Mouse (Mus musculus): ENCODE measurements around the gene Cox4i2.

DNA sequence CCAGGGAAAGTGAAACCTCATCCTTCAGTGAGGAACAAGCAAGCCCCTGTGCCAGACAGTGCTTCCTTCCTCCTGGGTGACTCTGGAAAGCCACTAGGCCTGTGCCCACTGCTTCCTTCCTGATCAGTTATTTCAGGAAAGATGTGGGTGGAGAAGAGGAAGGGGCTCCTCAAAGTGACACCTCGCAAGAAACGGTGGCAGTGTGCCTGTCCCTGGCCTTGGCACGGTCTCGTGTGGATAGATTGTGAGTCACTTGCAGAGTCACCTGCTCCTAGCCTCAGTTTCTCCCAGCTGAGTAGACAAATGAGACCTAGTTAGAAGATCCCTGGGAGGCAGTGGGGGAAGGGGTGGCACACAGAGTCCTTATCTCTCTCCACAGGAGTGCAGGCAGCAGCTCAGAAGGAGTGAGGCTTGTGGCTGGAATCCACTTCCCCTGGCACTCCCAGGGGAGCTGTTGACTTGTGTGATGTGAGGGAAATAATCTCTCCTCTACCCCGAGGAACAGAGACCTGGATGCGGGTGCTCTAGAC, 35.0 kb downstream of the Cox4i2 start:
- 0 out of 2 replicates have a peak, but pooled peaks have one; percentile 25 for TF ChIP-seq POLR2A (IDR thresholded peaks at IDR 0.05; ENCODE audit: control insufficient read depth, low read depth, low read length)
- no peak for TF ChIP-seq CTCF (IDR thresholded peaks at IDR 0.05; ENCODE audit: control insufficient read depth, insufficient read depth, insufficient replicate concordance, low read depth, low read length)
